Mouse (Mus musculus): ENCODE measurements at regions not wholly inside any gene's neighbourhood (a gene's known extent, or its start where the extent isn't known, plus 50 kb on each side); places are given as distances from the start of the nearest gene placed in this dataset.
A peak's percentile ranks its signal among the peaks of the same experiment; 100 is the strongest.

DNA sequence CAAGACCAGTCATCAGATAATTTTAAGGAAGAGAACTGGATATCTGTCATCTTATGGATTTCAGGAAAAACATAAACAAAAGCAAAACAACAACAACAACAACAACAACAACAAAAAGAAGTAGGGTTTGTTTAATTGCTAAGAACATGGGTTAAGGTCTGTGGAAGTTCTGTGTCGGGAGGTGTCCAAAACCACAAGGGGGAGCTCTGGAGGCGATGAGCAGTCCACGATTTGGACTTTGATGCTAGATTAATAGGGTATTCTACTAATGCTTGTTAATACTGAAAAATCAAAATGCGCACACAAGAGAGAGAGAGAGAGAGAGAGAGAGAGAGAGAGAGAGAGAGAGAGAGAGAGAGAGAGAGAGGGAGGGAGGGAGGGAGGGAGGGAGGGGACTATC, 692.0 kb upstream of the Car10 start:
- peak; percentile 7 for DNase-seq (ENCODE audit: low spot score)

DNA sequence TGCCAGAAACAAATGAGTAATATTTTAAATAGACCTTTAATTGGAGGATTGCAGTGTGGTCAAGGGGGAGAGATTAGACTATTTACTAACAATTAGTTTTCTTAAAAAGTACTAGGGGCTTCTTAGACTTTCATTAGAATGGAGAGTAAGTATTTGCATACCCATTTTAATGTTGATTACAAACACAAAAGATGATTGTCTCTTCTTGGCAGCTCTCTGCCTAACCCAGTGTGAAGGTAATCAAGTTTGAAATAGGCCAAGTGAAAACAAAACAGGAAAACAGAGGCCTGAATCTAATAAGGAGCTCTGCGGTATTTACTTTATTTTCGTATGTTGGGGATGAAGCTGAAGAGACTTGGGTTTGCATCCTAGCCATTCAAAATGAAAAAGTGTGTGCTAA, 646.5 kb upstream of the Car10 start:
- DNase-seq (ENCODE audit: low spot score), result no peak

DNA sequence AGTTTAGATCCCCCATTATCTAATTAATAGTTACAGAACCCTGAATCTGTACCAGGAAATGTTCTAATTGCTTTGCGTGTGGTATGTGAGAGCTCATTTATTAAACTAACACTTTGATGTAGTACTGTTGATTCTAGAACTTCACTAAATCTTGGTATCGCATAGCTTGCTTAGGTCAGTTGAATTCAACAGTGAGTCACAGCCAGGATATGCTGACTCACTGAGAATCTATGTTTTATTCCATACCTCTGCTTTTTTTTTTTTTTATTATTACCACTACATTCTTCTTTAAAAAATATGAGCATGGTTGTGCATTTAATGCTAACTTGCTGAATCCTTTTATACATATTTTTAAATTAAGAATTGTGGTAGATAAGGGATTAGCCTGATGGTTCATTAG, 602.5 kb upstream of the Car10 start:
- DNase-seq (ENCODE audit: low spot score), result no peak
